Mouse (Mus musculus) MN1 (cell line): Measurements from ENCODE around the gene Rbm12b1.
A peak's percentile ranks its signal among the peaks of the same experiment; 100 is the strongest.
"Not testable (repeated sequence)": the region's sequence is repeated elsewhere in the genome, so short reads cannot be mapped to it uniquely, and the experiment has no call there.

ENCODE experiments used
- DNase-seq: peaks from one replicate; pipeline ENCODE4 v3.0.0-alpha.2; 2016; ENCODE audit warnings: low spot score

Gene Rbm12b1

GRCm38 (mm10) chr4:12140141-12140567 is at the start of gene Rbm12b1:
Gene Rbm12b1, plus strand, starts transcription at chr4:12140264.
- peak; percentile 79 for DNase-seq

GRCm38 (mm10) chr4:12140592-12141062 is 563 bp downstream of the Rbm12b1 start:
- DNase-seq, result peak; percentile 38

- not testable (repeated sequence) for DNase-seq
Observed at GRCm38 (mm10) chr4:12141516-12141915, 1.5 kb downstream of the Rbm12b1 start.

- DNase-seq, result no peak
Observed at GRCm38 (mm10) chr4:12147660-12148059, 7.6 kb downstream of the Rbm12b1 start.

GRCm38 (mm10) chr4:12170986-12171317 is 30.9 kb downstream of the Rbm12b1 start:
- no peak for DNase-seq

- peak; percentile 73 for DNase-seq
Observed at GRCm38 (mm10) chr4:12171318-12172091, 31.4 kb downstream of the Rbm12b1 start, which contains the start of gene Fam92a. Gene Fam92a, minus strand, starts transcription at chr4:12172015.

GRCm38 (mm10) chr4:12178992-12179391 is 38.9 kb downstream of the Rbm12b1 start:
- DNase-seq, result no peak
